Mouse (Mus musculus): ENCODE results near the gene Hist1h4j. TPM values are rescaled to one million over a fixed set of nuclear protein-coding genes. Genes with fewer than 3 reads are reported as not detected.
A peak's percentile ranks its signal among the peaks of the same experiment; 100 is the strongest.
"Not testable (repeated sequence)": the region's sequence is repeated elsewhere in the genome, so short reads cannot be mapped to it uniquely, and the experiment has no call there.

Gene Hist1h4j
- polyA plus RNA-seq, 1 experiment from 2014 or later: 0.81 TPM

GRCm38 (mm10) chr13:21716540-21717391 lies 18.1 kb upstream of the Hist1h4j start:
- ATAC-seq (ENCODE audit: low read depth): peak; percentile 4
- H3K4me1 ChIP-seq (replicated peaks): peaks cover 57% of the 10 kb centered on the region
- peak; percentile 60 for DNase-seq
- H3K27ac ChIP-seq: peak overlapping the region; percentile 99
- peak overlapping the region; percentile 59 for H3K4me3 ChIP-seq (replicated peaks)
- H3K9me3 ChIP-seq (replicated peaks); H3K36me3 ChIP-seq; H3K27me3 ChIP-seq: not testable (repeated sequence)
- peak overlapping the region; percentile 82 for H3K9ac ChIP-seq
- under 1% methylated on average over 9 of the region's 38 CpGs for WGBS (ENCODE audit: insufficient replicate concordance)
- H3K4me2 ChIP-seq: peak overlapping the region; percentile 86

GRCm38 (mm10) chr13:21717397-21718357 lies 17.2 kb upstream of the Hist1h4j start, which contains the start of gene Hist1h3h:
Gene Hist1h3h, plus strand, starts transcription at chr13:21717659.
- H3K9me3 ChIP-seq (replicated peaks); H3K27me3 ChIP-seq; H3K36me3 ChIP-seq: not testable (repeated sequence)
- peak; percentile 88 for DNase-seq
- under 1% methylated on average over 31 of the region's 56 CpGs for WGBS (ENCODE audit: insufficient replicate concordance)
- Histone ChIP-seq H3K4me1 (replicated peaks) (peaks cover 55% of the 10 kb centered on the region), H3K4me3 (replicated peaks) (peak within 1 kb of the TSS; percentile 64), H3K4me2 (peak within 1 kb of the TSS; percentile 86), H3K9ac (peak within 1 kb of the TSS; percentile 85), H3K27ac (peak within 1 kb of the TSS; percentile 99)
- peak; percentile 15 for ATAC-seq (ENCODE audit: low read depth)

GRCm38 (mm10) chr13:21718381-21719080 lies 16.3 kb upstream of the Hist1h4j start:
- ATAC-seq (ENCODE audit: low read depth) (no peak), DNase-seq (peak; percentile 22)
- Histone ChIP-seq H3K9me3 (replicated peaks) (no peaks in the 10 kb centered on the region), H3K36me3 (no peaks in the 10 kb centered on the region), H3K9ac (peak overlapping the region; percentile 85), H3K4me2 (peak overlapping the region; percentile 69), H3K27me3 (no peaks in the 10 kb centered on the region), H3K4me3 (replicated peaks) (peak overlapping the region; percentile 64), H3K27ac (peak overlapping the region; percentile 97), H3K4me1 (replicated peaks) (peaks cover 60% of the 10 kb centered on the region)
- WGBS (ENCODE audit: insufficient replicate concordance): 45% methylated on average over 4 of the region's 4 CpGs

DNA sequence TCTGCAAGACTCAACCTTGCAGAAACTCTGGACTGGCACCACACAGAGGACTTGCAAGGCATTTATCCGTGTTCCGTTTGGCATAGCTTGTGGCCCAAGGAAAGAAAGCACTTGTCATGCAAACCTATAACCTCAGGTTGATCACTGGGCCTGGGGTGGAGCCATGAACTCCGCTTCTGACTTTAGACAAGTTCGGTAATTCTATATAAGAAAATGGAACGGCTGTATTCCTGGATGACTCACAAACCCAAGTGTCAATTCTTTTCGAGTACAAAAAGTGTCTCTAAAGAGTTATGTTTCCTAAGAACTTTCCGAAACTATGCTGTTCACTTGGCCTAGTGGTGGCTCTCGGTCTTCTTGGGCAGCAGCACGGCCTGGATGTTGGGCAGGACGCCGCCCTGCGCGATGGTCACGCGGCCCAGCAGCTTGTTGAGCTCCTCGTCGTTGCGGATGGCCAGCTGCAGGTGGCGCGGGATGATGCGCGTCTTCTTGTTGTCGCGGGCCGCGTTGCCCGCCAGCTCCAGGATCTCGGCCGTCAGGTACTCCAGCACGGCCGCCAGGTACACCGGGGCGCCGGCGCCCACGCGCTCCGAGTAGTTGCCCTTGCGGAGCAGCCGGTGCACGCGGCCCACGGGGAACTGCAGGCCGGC lies 13.6 kb upstream of the Hist1h4j start:
- Histone ChIP-seq H3K27ac (peak overlapping the region; percentile 97), H3K4me3 (replicated peaks) (peak overlapping the region; percentile 60), H3K4me2 (peak overlapping the region; percentile 78), H3K4me1 (replicated peaks) (peaks cover 47% of the 10 kb centered on the region), H3K9ac (peak overlapping the region; percentile 85)
- 2% methylated on average over 21 of the region's 44 CpGs for WGBS (ENCODE audit: insufficient replicate concordance)
- H3K9me3 ChIP-seq (replicated peaks); H3K36me3 ChIP-seq; H3K27me3 ChIP-seq: not testable (repeated sequence)
- peak; percentile 4 for ATAC-seq (ENCODE audit: low read depth)
- peak; percentile 33 for DNase-seq

DNA sequence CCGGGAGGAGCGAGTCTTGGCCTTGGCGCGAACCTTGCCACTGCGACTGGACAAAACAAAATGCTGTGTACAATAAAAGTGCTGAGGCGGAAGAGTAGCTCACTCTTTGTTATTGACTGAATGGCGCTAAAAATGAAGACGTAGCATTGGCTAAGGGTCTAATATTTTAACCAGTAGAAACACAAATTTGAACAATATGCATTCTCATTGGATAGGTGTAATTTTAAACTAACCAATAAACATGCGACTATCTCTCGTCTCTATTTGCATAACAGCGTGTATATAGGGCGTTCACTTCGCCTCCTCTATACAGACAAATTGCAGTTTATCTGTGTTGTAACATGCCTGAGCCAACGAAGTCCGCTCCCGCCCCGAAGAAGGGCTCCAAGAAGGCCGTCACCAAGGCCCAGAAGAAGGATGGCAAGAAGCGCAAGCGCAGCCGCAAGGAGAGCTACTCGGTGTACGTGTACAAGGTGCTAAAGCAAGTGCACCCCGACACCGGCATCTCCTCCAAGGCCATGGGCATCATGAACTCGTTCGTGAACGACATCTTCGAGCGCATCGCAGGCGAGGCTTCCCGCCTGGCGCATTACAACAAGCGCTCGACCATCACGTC lies 13.0 kb upstream of the Hist1h4j start, which contains the start of gene Hist1h2bm:
Gene Hist1h2bm (plus strand): TSS at position 288 of the 616 bp plus-strand sequence.
- Histone ChIP-seq H3K4me2 (peak within 1 kb of the TSS; percentile 78), H3K27ac (peak within 1 kb of the TSS; percentile 97), H3K9ac (peak within 1 kb of the TSS; percentile 85), H3K4me3 (replicated peaks) (peak within 1 kb of the TSS; percentile 60), H3K4me1 (replicated peaks) (peaks cover 44% of the 10 kb centered on the region)
- peak; percentile 74 for DNase-seq
- H3K9me3 ChIP-seq (replicated peaks); H3K36me3 ChIP-seq; H3K27me3 ChIP-seq: not testable (repeated sequence)
- under 1% methylated on average over 37 of the region's 37 CpGs for WGBS (ENCODE audit: insufficient replicate concordance)
- ATAC-seq (ENCODE audit: low read depth): peak; percentile 89

GRCm38 (mm10) chr13:21722373-21722925 lies 12.4 kb upstream of the Hist1h4j start:
- H3K4me3 ChIP-seq (replicated peaks): peak overlapping the region; percentile 42
- WGBS (ENCODE audit: insufficient replicate concordance): 5% methylated on average over 11 of the region's 11 CpGs
- peak overlapping the region; percentile 78 for H3K4me2 ChIP-seq
- peak; percentile 30 for DNase-seq
- ATAC-seq (ENCODE audit: low read depth): no peak; the same call in 1 of the 2 replicates
- H3K9ac ChIP-seq: peak overlapping the region; percentile 72
- H3K4me1 ChIP-seq (replicated peaks): peaks cover 41% of the 10 kb centered on the region
- H3K9me3 ChIP-seq (replicated peaks): no peaks in the 10 kb centered on the region
- no peaks in the 10 kb centered on the region for H3K36me3 ChIP-seq
- H3K27me3 ChIP-seq: no peaks in the 10 kb centered on the region
- H3K27ac ChIP-seq: peak overlapping the region; percentile 97

- no peaks in the 10 kb centered on the region for H3K27me3 ChIP-seq
- H3K9me3 ChIP-seq (replicated peaks): no peaks in the 10 kb centered on the region
- DNase-seq (no peak), ATAC-seq (ENCODE audit: low read depth) (no peak)
- H3K27ac ChIP-seq: peak overlapping the region; percentile 97
- peak overlapping the region; percentile 42 for H3K4me3 ChIP-seq (replicated peaks)
- H3K36me3 ChIP-seq: no peaks in the 10 kb centered on the region
- H3K4me1 ChIP-seq (replicated peaks): peaks cover 39% of the 10 kb centered on the region
- H3K9ac ChIP-seq: peak overlapping the region; percentile 72
- H3K4me2 ChIP-seq: peak overlapping the region; percentile 78
- 47% methylated on average over 5 of the region's 5 CpGs for WGBS (ENCODE audit: insufficient replicate concordance)
These were observed 11.6 kb upstream of the Hist1h4j start for GRCm38 (mm10) chr13:21722993-21723836.

DNA sequence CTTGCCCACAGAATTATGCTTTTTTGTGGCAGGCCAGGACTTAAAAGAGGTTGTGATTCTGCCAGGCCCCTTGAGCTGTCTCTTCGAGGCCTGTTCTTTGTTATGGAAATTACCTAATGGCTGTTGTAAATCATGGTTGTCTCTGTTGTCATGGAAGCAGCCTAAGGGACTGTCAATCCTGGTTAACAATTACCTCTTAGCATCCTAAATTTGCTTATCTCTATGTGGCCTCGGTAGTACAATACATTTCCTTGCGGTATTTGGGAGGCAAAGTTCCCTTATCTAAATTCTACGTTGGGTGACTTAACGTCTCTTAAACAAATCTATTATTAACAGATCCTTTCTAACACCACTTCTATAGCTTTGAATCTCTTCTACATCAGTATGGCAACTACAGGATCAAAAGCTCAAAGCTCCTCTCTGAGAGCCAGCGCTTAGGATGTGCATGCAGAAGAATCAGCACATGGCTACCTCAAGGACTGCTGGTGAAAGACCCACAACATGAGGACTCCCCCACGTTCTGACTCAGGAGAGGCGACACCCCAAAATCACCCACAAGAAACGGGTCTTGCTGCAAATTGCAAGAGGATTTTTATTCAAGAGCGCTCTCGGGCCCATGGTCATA lies 6.8 kb upstream of the Hist1h4j start:
- Histone ChIP-seq H3K36me3 (no peaks in the 10 kb centered on the region), H3K4me1 (replicated peaks) (peaks cover 6% of the 10 kb centered on the region), H3K27ac (no peak overlapping the region), H3K27me3 (no peaks in the 10 kb centered on the region), H3K9me3 (replicated peaks) (no peaks in the 10 kb centered on the region), H3K4me3 (replicated peaks) (no peak overlapping the region), H3K4me2 (no peak overlapping the region), H3K9ac (no peak overlapping the region)
- ATAC-seq (ENCODE audit: low read depth): 0 out of 2 replicates have a peak, but pooled peaks have one; percentile 17
- no peak for DNase-seq
- WGBS (ENCODE audit: insufficient replicate concordance): 41% methylated on average over 11 of the region's 11 CpGs

- no peak overlapping the region for H3K4me3 ChIP-seq (replicated peaks)
- DNase-seq (no peak), ATAC-seq (ENCODE audit: low read depth) (no peak)
- no peaks in the 10 kb centered on the region for H3K27me3 ChIP-seq
- H3K9me3 ChIP-seq (replicated peaks): no peaks in the 10 kb centered on the region
- no peaks in the 10 kb centered on the region for H3K36me3 ChIP-seq
- 63% methylated on average over 1 of the region's 1 CpGs for WGBS (ENCODE audit: insufficient replicate concordance)
- no peak overlapping the region for H3K4me2 ChIP-seq
- peaks cover 14% of the 10 kb centered on the region for H3K4me1 ChIP-seq (replicated peaks)
- H3K9ac ChIP-seq: no peak overlapping the region
- no peak overlapping the region for H3K27ac ChIP-seq
These were observed 5.3 kb upstream of the Hist1h4j start for GRCm38 (mm10) chr13:21729544-21729943.
